Mouse (Mus musculus): Measurements from ENCODE around the gene Palld. TPM values are rescaled to one million over a fixed set of nuclear protein-coding genes. Genes with fewer than 3 reads are reported as not detected.

The Palld gene
- polyA plus RNA-seq, 1 experiment = 13.4 TPM

GRCm38 (mm10) chr8:61908303-61909215 lies 6.1 kb upstream of the Palld start:
- no peak for DNase-seq (ENCODE audit: low read depth in 1 of 2, low spot score in 2 of 2)
- TF ChIP-seq POLR2A (IDR thresholded peaks at IDR 0.05; ENCODE audit: low read depth, low read length) (no peak), CTCF (IDR thresholded peaks at IDR 0.05; ENCODE audit: extremely low read depth, insufficient read depth, insufficient read length, insufficient replicate concordance) (no peak)
- whole genome bisulfite sequencing = 22% methylated on average over 13 of the region's 13 CpGs
- no peaks in the 10 kb centered on the region for H3K36me3 ChIP-seq (ENCODE audit: control insufficient read depth, insufficient read depth, low read length)
- H3K27me3 ChIP-seq (ENCODE audit: control insufficient read depth, insufficient read depth, low read length) = no peaks in the 10 kb centered on the region; the same call in 1 of the 2 replicates
- H3K4me1 ChIP-seq (ENCODE audit: control insufficient read depth, insufficient read depth, insufficient read length) = no peaks in the 10 kb centered on the region
- no peak overlapping the region for H3K27ac ChIP-seq (ENCODE audit: insufficient read depth, low read length)
- H3K4me3 ChIP-seq (ENCODE audit: extremely low read depth, insufficient read depth, insufficient read length) = no peak overlapping the region

- Histone ChIP-seq H3K27me3 (ENCODE audit: control insufficient read depth, insufficient read depth, low read length) (no peaks in the 10 kb centered on the region), H3K4me1 (ENCODE audit: control insufficient read depth, insufficient read depth, insufficient read length) (no peaks in the 10 kb centered on the region), H3K4me3 (ENCODE audit: extremely low read depth, insufficient read depth, insufficient read length) (no peak overlapping the region), H3K27ac (ENCODE audit: insufficient read depth, low read length) (no peak overlapping the region), H3K36me3 (ENCODE audit: control insufficient read depth, insufficient read depth, low read length) (no peaks in the 10 kb centered on the region)
- no peak for DNase-seq (ENCODE audit: low read depth in 1 of 2, low spot score in 2 of 2)
- 93% methylated on average over 6 of the region's 6 CpGs for WGBS
- TF ChIP-seq POLR2A (IDR thresholded peaks at IDR 0.05; ENCODE audit: low read depth, low read length) (no peak), CTCF (IDR thresholded peaks at IDR 0.05; ENCODE audit: extremely low read depth, insufficient read depth, insufficient read length, insufficient replicate concordance) (no peak)
Measured at GRCm38 (mm10) chr8:61901028-61901717, 1.3 kb downstream of the Palld start.

GRCm38 (mm10) chr8:61897402-61897801 lies 5.1 kb downstream of the Palld start:
- no peaks in the 10 kb centered on the region for H3K27me3 ChIP-seq (ENCODE audit: control insufficient read depth, insufficient read depth, low read length)
- H3K27ac ChIP-seq (ENCODE audit: insufficient read depth, low read length) = no peak overlapping the region
- no peak for DNase-seq (ENCODE audit: low read depth in 1 of 2, low spot score in 2 of 2)
- no peaks in the 10 kb centered on the region for H3K4me1 ChIP-seq (ENCODE audit: control insufficient read depth, insufficient read depth, insufficient read length)
- TF ChIP-seq POLR2A (IDR thresholded peaks at IDR 0.05; ENCODE audit: low read depth, low read length) (no peak), CTCF (IDR thresholded peaks at IDR 0.05; ENCODE audit: extremely low read depth, insufficient read depth, insufficient read length, insufficient replicate concordance) (no peak)
- WGBS = 82% methylated on average over 1 of the region's 1 CpGs
- no peak overlapping the region for H3K4me3 ChIP-seq (ENCODE audit: extremely low read depth, insufficient read depth, insufficient read length)
- no peaks in the 10 kb centered on the region for H3K36me3 ChIP-seq (ENCODE audit: control insufficient read depth, insufficient read depth, low read length)

GRCm38 (mm10) chr8:61896742-61897141 lies 5.7 kb downstream of the Palld start:
- H3K4me3 ChIP-seq (ENCODE audit: extremely low read depth, insufficient read depth, insufficient read length) = no peak overlapping the region
- no peaks in the 10 kb centered on the region for H3K36me3 ChIP-seq (ENCODE audit: control insufficient read depth, insufficient read depth, low read length)
- no peak for DNase-seq (ENCODE audit: low read depth in 1 of 2, low spot score in 2 of 2)
- H3K4me1 ChIP-seq (ENCODE audit: control insufficient read depth, insufficient read depth, insufficient read length) = no peaks in the 10 kb centered on the region
- WGBS = 86% methylated on average over 1 of the region's 1 CpGs
- no peak overlapping the region for H3K27ac ChIP-seq (ENCODE audit: insufficient read depth, low read length)
- no peak for TF ChIP-seq CTCF (IDR thresholded peaks at IDR 0.05; ENCODE audit: extremely low read depth, insufficient read depth, insufficient read length, insufficient replicate concordance)
- no peak for TF ChIP-seq POLR2A (IDR thresholded peaks at IDR 0.05; ENCODE audit: low read depth, low read length)
- no peaks in the 10 kb centered on the region for H3K27me3 ChIP-seq (ENCODE audit: control insufficient read depth, insufficient read depth, low read length)

GRCm38 (mm10) chr8:61894062-61894461 lies 8.4 kb downstream of the Palld start:
- DNase-seq (ENCODE audit: low read depth in 1 of 2, low spot score in 2 of 2) = no peak
- 49% methylated on average over 2 of the region's 2 CpGs for WGBS
- H3K4me1 ChIP-seq (ENCODE audit: control insufficient read depth, insufficient read depth, insufficient read length) = no peaks in the 10 kb centered on the region
- H3K27ac ChIP-seq (ENCODE audit: insufficient read depth, low read length) = no peak overlapping the region
- H3K4me3 ChIP-seq (ENCODE audit: extremely low read depth, insufficient read depth, insufficient read length) = no peak overlapping the region
- H3K27me3 ChIP-seq (ENCODE audit: control insufficient read depth, insufficient read depth, low read length) = no peaks in the 10 kb centered on the region
- no peaks in the 10 kb centered on the region for H3K36me3 ChIP-seq (ENCODE audit: control insufficient read depth, insufficient read depth, low read length)
- TF ChIP-seq CTCF (IDR thresholded peaks at IDR 0.05; ENCODE audit: extremely low read depth, insufficient read depth, insufficient read length, insufficient replicate concordance) (no peak), POLR2A (IDR thresholded peaks at IDR 0.05; ENCODE audit: low read depth, low read length) (no peak)

GRCm38 (mm10) chr8:61877607-61878006 lies 24.9 kb downstream of the Palld start:
- TF ChIP-seq CTCF (IDR thresholded peaks at IDR 0.05; ENCODE audit: extremely low read depth, insufficient read depth, insufficient read length, insufficient replicate concordance) (no peak), POLR2A (IDR thresholded peaks at IDR 0.05; ENCODE audit: low read depth, low read length) (no peak)
- Histone ChIP-seq H3K4me3 (ENCODE audit: extremely low read depth, insufficient read depth, insufficient read length) (no peak overlapping the region), H3K36me3 (ENCODE audit: control insufficient read depth, insufficient read depth, low read length) (no peaks in the 10 kb centered on the region), H3K27ac (ENCODE audit: insufficient read depth, low read length) (no peak overlapping the region), H3K27me3 (ENCODE audit: control insufficient read depth, insufficient read depth, low read length) (no peaks in the 10 kb centered on the region), H3K4me1 (ENCODE audit: control insufficient read depth, insufficient read depth, insufficient read length) (no peaks in the 10 kb centered on the region)
- DNase-seq (ENCODE audit: low read depth in 1 of 2, low spot score in 2 of 2) = no peak
- WGBS = 17% methylated on average over 7 of the region's 7 CpGs

All from spleen, adult 2 months (tissue).